Mouse (Mus musculus): Measurements from ENCODE around the gene Cabin1.

Gene Cabin1

GRCm38 (mm10) chr10:75633576-75634139 lies 130.5 kb downstream of the Cabin1 start:
- peak; percentile 78 for DNase-seq

DNA sequence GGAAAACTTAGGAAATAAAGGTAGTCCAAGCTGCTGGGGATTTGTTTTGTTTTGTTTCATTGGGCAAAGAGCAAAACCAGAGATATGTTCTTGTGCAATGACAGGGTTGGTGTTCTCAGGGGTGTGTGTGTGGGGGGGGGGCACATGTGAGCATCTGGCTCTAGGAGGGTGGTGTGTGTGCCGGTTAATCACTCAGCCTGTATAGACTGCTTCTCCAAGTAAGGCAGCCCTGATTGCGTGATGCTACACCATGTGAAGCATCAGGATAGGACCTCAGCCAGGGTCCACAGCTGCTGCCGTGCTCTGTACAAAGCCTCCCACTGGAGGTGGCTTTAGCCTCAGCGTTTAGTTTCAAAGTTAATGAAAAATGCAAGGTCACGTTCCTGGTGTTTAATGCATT lies 131.1 kb downstream of the Cabin1 start:
- peak; percentile 97 for DNase-seq

GRCm38 (mm10) chr10:75632633-75633032 lies 131.5 kb downstream of the Cabin1 start:
- peak; percentile 99 for DNase-seq

DNA sequence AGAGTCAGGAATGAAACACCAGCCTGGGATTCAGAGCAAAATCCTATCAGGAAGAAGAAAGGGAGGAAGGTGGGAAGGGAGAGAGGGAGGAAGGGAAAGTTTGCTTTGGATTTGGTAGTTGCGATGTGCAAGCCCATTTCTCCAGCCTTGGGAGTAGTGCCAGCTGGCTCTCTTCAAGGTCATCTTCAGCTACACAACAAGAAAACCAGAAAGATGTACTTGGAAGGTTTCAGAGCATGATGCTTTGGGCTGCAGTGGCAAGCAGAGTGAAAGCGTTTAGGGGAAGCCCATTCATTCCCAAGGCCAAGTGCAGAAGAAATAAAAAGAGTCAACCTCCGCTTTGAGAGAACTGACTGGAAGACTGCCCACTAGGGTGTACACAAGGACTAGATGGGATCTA lies 136.7 kb downstream of the Cabin1 start:
- DNase-seq, result peak; percentile 95

GRCm38 (mm10) chr10:75626991-75627390 lies 137.2 kb downstream of the Cabin1 start:
- DNase-seq, result peak; percentile 84

- DNase-seq, result peak; percentile 73
Observed at GRCm38 (mm10) chr10:75625920-75626319, 138.2 kb downstream of the Cabin1 start.

- no peak for DNase-seq
Observed at GRCm38 (mm10) chr10:75620818-75621217, 143.3 kb downstream of the Cabin1 start.

GRCm38 (mm10) chr10:75616044-75616443 lies 148.1 kb downstream of the Cabin1 start:
- DNase-seq, result no peak

DNA sequence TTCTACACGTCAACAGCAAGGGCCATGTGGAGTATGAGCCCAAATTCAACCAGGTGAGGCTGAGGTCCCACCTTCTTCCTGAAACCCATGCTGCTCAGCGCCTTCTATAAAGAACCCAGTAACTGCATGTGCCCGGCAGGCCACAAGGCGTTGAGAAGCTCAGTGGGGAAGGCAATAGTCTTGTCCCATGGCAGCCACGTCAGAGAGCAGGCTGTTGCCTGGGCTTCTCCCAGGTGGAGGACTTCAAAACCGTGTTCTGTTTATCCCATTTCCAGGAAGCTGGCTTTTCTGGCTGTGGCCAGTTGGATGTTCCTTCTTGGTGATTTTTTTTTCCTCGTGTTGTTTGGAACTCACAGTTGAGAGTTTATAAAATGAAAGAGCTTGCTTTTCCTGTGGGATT lies 153.7 kb downstream of the Cabin1 start:
- peak; percentile 92 for DNase-seq

- DNase-seq, result no peak
Observed at GRCm38 (mm10) chr10:75608975-75609374, 155.2 kb downstream of the Cabin1 start.

- DNase-seq, result no peak
Observed at GRCm38 (mm10) chr10:75607253-75607652, 156.9 kb downstream of the Cabin1 start.

GRCm38 (mm10) chr10:75605162-75605846 lies 158.8 kb downstream of the Cabin1 start:
- no peak for DNase-seq

DNA sequence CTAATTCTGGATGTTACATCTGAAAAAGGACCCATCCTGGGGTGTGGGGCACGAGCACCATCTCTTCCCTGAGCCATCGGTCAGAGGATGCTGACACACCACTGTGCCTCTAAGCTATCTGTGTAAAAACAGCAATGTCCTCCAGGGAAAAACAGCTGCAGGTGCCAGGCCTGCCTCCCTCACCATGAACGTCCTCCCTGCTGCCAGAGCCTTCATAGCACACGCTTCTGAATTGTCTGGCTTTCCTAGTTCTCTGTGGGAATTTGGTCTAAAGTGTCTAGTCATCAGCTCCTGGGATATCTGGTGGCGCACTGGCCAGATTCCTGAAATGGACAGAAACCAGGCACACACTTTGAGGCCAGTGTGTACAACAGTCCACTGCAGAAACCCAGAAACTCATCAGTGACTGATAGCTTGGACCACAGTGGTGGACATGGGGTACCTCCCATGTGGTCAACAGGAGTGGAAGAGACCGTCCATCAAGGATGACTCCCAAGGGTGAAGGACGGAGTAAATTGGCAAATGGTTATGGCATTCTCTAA lies 163.9 kb downstream of the Cabin1 start:
- DNase-seq, result peak; percentile 94

All from heart, adult 11 months (tissue).